Mouse (Mus musculus): ENCODE measurements around the gene Tmem185b. TPM values are rescaled to one million over a fixed set of nuclear protein-coding genes. Genes with fewer than 3 reads are reported as not detected.

Gene Tmem185b
- polyA plus RNA-seq, 1 experiment from 2014 or later, result 19.1 TPM

- ATAC-seq, result peak; percentile 99
- WGBS, result under 1% methylated on average over 57 of the region's 57 CpGs
- H3K9me3 ChIP-seq (replicated peaks), result no peaks in the 10 kb centered on the region; the same call in 1 of the 2 replicates
- peaks cover 33% of the 10 kb centered on the region for H3K4me1 ChIP-seq
- no peak within 1 kb of the TSS for H3K27ac ChIP-seq
- peak within 1 kb of the TSS; percentile 83 for H3K9ac ChIP-seq
- peak within 1 kb of the TSS; percentile 87 for H3K4me2 ChIP-seq
- H3K36me3 ChIP-seq (ENCODE audit: poor library complexity, severe bottlenecking), result peaks cover 5% of the 10 kb centered on the region; the same call in 1 of the 2 replicates
- peak within 1 kb of the TSS; percentile 78 for H3K4me3 ChIP-seq
- H3K27me3 ChIP-seq, result peaks cover 10% of the 10 kb centered on the region
Measured at GRCm38 (mm10) chr1:119504260-119505062, 21.5 kb upstream of the Tmem185b start, which contains the start of gene Ralb. TSS of gene Ralb (minus strand) at chr1:119504794.

GRCm38 (mm10) chr1:119505951-119506350, 20.0 kb upstream of the Tmem185b start:
- WGBS, result 89% methylated on average over 3 of the region's 3 CpGs

GRCm38 (mm10) chr1:119508548-119508947, 17.4 kb upstream of the Tmem185b start:
- H3K9ac ChIP-seq, result no peak overlapping the region; the same call in 1 of the 2 replicates
- WGBS, result 32% methylated on average over 4 of the region's 4 CpGs
- no peak overlapping the region; the same call in 1 of the 2 replicates for H3K27ac ChIP-seq
- no peak overlapping the region for H3K4me2 ChIP-seq
- no peaks in the 10 kb centered on the region for H3K36me3 ChIP-seq (ENCODE audit: poor library complexity, severe bottlenecking)
- H3K9me3 ChIP-seq (replicated peaks), result no peaks in the 10 kb centered on the region
- H3K27me3 ChIP-seq, result peaks cover 10% of the 10 kb centered on the region
- ATAC-seq, result no peak
- H3K4me1 ChIP-seq, result peaks cover 23% of the 10 kb centered on the region
- H3K4me3 ChIP-seq, result no peak overlapping the region

More at GRCm38 (mm10) chr1:119505951-119506350, 20.0 kb upstream of the Tmem185b start:
- Histone ChIP-seq H3K4me3 (no peak overlapping the region), H3K27ac (no peak overlapping the region), H3K4me2 (no peak overlapping the region), H3K36me3 (ENCODE audit: poor library complexity, severe bottlenecking) (no peaks in the 10 kb centered on the region), H3K27me3 (peaks cover 10% of the 10 kb centered on the region), H3K9me3 (replicated peaks) (no peaks in the 10 kb centered on the region), H3K9ac (no peak overlapping the region), H3K4me1 (peaks cover 33% of the 10 kb centered on the region)
- ATAC-seq, result no peak

- no peak for ATAC-seq
- no peak overlapping the region for H3K4me2 ChIP-seq
- H3K9me3 ChIP-seq (replicated peaks), result no peaks in the 10 kb centered on the region
- H3K27me3 ChIP-seq, result peaks cover 10% of the 10 kb centered on the region
- H3K9ac ChIP-seq, result no peak overlapping the region
- H3K36me3 ChIP-seq (ENCODE audit: poor library complexity, severe bottlenecking), result no peaks in the 10 kb centered on the region
- WGBS, result 79% methylated on average over 7 of the region's 7 CpGs
- H3K4me3 ChIP-seq, result no peak overlapping the region
- peaks cover 16% of the 10 kb centered on the region for H3K4me1 ChIP-seq
- H3K27ac ChIP-seq, result no peak overlapping the region
Measured at GRCm38 (mm10) chr1:119509474-119509873, 16.5 kb upstream of the Tmem185b start.

GRCm38 (mm10) chr1:119510409-119510808, 15.6 kb upstream of the Tmem185b start:
- Histone ChIP-seq H3K27me3 (peaks cover 10% of the 10 kb centered on the region), H3K9me3 (replicated peaks) (no peaks in the 10 kb centered on the region), H3K36me3 (ENCODE audit: poor library complexity, severe bottlenecking) (no peaks in the 10 kb centered on the region), H3K27ac (no peak overlapping the region), H3K4me1 (peaks cover 9% of the 10 kb centered on the region), H3K9ac (no peak overlapping the region), H3K4me2 (no peak overlapping the region), H3K4me3 (no peak overlapping the region)
- WGBS, result 77% methylated on average over 9 of the region's 9 CpGs
- no peak for ATAC-seq

- Histone ChIP-seq H3K27ac (no peak overlapping the region), H3K9me3 (replicated peaks) (no peaks in the 10 kb centered on the region), H3K27me3 (peaks cover 9% of the 10 kb centered on the region), H3K9ac (no peak overlapping the region), H3K4me3 (no peak overlapping the region), H3K36me3 (ENCODE audit: poor library complexity, severe bottlenecking) (no peaks in the 10 kb centered on the region), H3K4me2 (no peak overlapping the region), H3K4me1 (peaks cover 9% of the 10 kb centered on the region)
- ATAC-seq, result no peak
- WGBS, result 72% methylated on average over 8 of the region's 8 CpGs
Measured at GRCm38 (mm10) chr1:119510857-119511256, 15.1 kb upstream of the Tmem185b start.

- Histone ChIP-seq H3K9ac (no peak overlapping the region), H3K36me3 (ENCODE audit: poor library complexity, severe bottlenecking) (no peaks in the 10 kb centered on the region), H3K4me2 (no peak overlapping the region), H3K4me1 (no peaks in the 10 kb centered on the region), H3K27ac (no peak overlapping the region), H3K9me3 (replicated peaks) (no peaks in the 10 kb centered on the region), H3K27me3 (no peaks in the 10 kb centered on the region), H3K4me3 (no peak overlapping the region)
- ATAC-seq, result no peak
- 88% methylated on average over 7 of the region's 7 CpGs for WGBS
Measured at GRCm38 (mm10) chr1:119518060-119518459, 7.9 kb upstream of the Tmem185b start.

GRCm38 (mm10) chr1:119518786-119519185, 7.2 kb upstream of the Tmem185b start:
- Histone ChIP-seq H3K9me3 (replicated peaks) (no peaks in the 10 kb centered on the region), H3K4me2 (no peak overlapping the region), H3K27ac (no peak overlapping the region), H3K9ac (no peak overlapping the region), H3K27me3 (no peaks in the 10 kb centered on the region), H3K4me3 (no peak overlapping the region), H3K36me3 (ENCODE audit: poor library complexity, severe bottlenecking) (no peaks in the 10 kb centered on the region), H3K4me1 (no peaks in the 10 kb centered on the region)
- no peak for ATAC-seq

- Histone ChIP-seq H3K9me3 (replicated peaks) (no peaks in the 10 kb centered on the region), H3K4me3 (no peak overlapping the region), H3K27ac (no peak overlapping the region), H3K27me3 (no peaks in the 10 kb centered on the region), H3K4me1 (no peaks in the 10 kb centered on the region), H3K9ac (no peak overlapping the region), H3K4me2 (no peak overlapping the region), H3K36me3 (ENCODE audit: poor library complexity, severe bottlenecking) (no peaks in the 10 kb centered on the region)
- 78% methylated on average over 6 of the region's 6 CpGs for WGBS
- no peak for ATAC-seq
Measured at GRCm38 (mm10) chr1:119519286-119519685, 6.7 kb upstream of the Tmem185b start.

GRCm38 (mm10) chr1:119521029-119521428, 4.9 kb upstream of the Tmem185b start:
- WGBS, result 45% methylated on average over 2 of the region's 2 CpGs
- H3K27ac ChIP-seq, result no peak overlapping the region; the same call in 1 of the 2 replicates

GRCm38 (mm10) chr1:119521681-119522080, 4.3 kb upstream of the Tmem185b start:
- no peak for ATAC-seq
- Histone ChIP-seq H3K4me3 (no peak overlapping the region), H3K27ac (no peak overlapping the region), H3K9ac (no peak overlapping the region), H3K4me1 (peaks cover 16% of the 10 kb centered on the region), H3K4me2 (no peak overlapping the region), H3K27me3 (no peaks in the 10 kb centered on the region), H3K36me3 (ENCODE audit: poor library complexity, severe bottlenecking) (no peaks in the 10 kb centered on the region), H3K9me3 (replicated peaks) (no peaks in the 10 kb centered on the region)
- WGBS, result 83% methylated on average over 7 of the region's 7 CpGs

More at GRCm38 (mm10) chr1:119521029-119521428, 4.9 kb upstream of the Tmem185b start:
- Histone ChIP-seq H3K4me1 (peaks cover 11% of the 10 kb centered on the region), H3K36me3 (ENCODE audit: poor library complexity, severe bottlenecking) (no peaks in the 10 kb centered on the region), H3K4me3 (no peak overlapping the region), H3K9ac (no peak overlapping the region), H3K4me2 (no peak overlapping the region), H3K27me3 (no peaks in the 10 kb centered on the region), H3K9me3 (replicated peaks) (no peaks in the 10 kb centered on the region)
- no peak for ATAC-seq

GRCm38 (mm10) chr1:119522726-119523125, 3.2 kb upstream of the Tmem185b start:
- Histone ChIP-seq H3K4me3 (no peak overlapping the region), H3K4me2 (no peak overlapping the region), H3K9ac (no peak overlapping the region), H3K9me3 (replicated peaks) (no peaks in the 10 kb centered on the region), H3K27me3 (no peaks in the 10 kb centered on the region), H3K27ac (no peak overlapping the region), H3K36me3 (ENCODE audit: poor library complexity, severe bottlenecking) (peaks cover 10% of the 10 kb centered on the region), H3K4me1 (peaks cover 24% of the 10 kb centered on the region)
- 91% methylated on average over 4 of the region's 4 CpGs for WGBS
- ATAC-seq, result no peak
